Mouse (Mus musculus) forebrain, embryonic 16.5 days (tissue): ENCODE measurements around the gene Notch4. TPM values are rescaled to one million over a fixed set of nuclear protein-coding genes. Genes with fewer than 3 reads are reported as not detected.
A peak's percentile ranks its signal among the peaks of the same experiment; 100 is the strongest.

Source experiments
- ATAC-seq: fragments of 200-750 bp; cut with Nextera tagmentation; 2 replicates; pipeline ENCODE4 v1.8.0; 2017; ENCODE audit warnings: mild to moderate bottlenecking, moderate library complexity
- H3K27ac ChIP-seq: fragments of 300-500 bp; sonication (generic); 2 replicates; pipeline ENCODE4 v1.5.1; 2014; ENCODE audit warnings: low read length, control low read depth
- H3K27me3 ChIP-seq: fragments of 300-500 bp; sonication (generic); replicated peaks from 2 replicates; pipeline ENCODE4 v1.6.1; 2014; ENCODE audit warnings: low read length; ENCODE audit not compliant: control insufficient read depth, insufficient read depth
- H3K36me3 ChIP-seq: fragments of 300-500 bp; sonication (generic); 2 replicates; pipeline ENCODE4 v1.6.1; 2014; ENCODE audit not compliant: control insufficient read depth, insufficient read depth
- H3K4me1 ChIP-seq: fragments of 300-500 bp; sonication (generic); replicated peaks from 2 replicates; pipeline ENCODE4 v1.6.1; 2014; ENCODE audit warnings: low read length; ENCODE audit not compliant: control insufficient read depth, insufficient read depth
- H3K4me2 ChIP-seq: fragments of 300-500 bp; sonication (generic); 2 replicates; pipeline ENCODE4 v1.6.1; 2014; ENCODE audit warnings: mild to moderate bottlenecking, low read length, control low read depth
- H3K4me3 ChIP-seq: fragments of 300-500 bp; sonication (generic); replicated peaks from 2 replicates; pipeline ENCODE4 v1.5.1; 2014; ENCODE audit warnings: mild to moderate bottlenecking, low read length, control low read depth
- H3K9ac ChIP-seq: fragments of 300-500 bp; sonication (generic); replicated peaks from 2 replicates; pipeline ENCODE4 v1.6.1; 2014; ENCODE audit warnings: low read depth, low read length, control low read depth
- H3K9me3 ChIP-seq: fragments of 300-500 bp; sonication (generic); 2 replicates; pipeline ENCODE4 v1.6.1; 2016; ENCODE audit warnings: low read length; ENCODE audit not compliant: control insufficient read depth
- WGBS: fragments of 180-500 bp; shearing (Covaris S2); extraction: QIAGEN DNeasy Blood & Tissue Kit; methylation state at CpG from one replicate; pipeline ENCODE4 v1.1.7; 2014; 5-methylcytosine and 5-hydroxymethylcytosine counted together
- polyA plus RNA-seq: library from polyadenylated mRNA; unstranded; fragments of >200 nt; fragmentation: Nextera tagmentation; extraction: Ambion mirVana; gene quantifications from 2 replicates; pipeline ENCODE4 v1.2.1, GENCODE M21; 2015

Notch4 gene
- polyA plus RNA-seq, 1 experiment from 2014 or later: 5.6 TPM

DNA sequence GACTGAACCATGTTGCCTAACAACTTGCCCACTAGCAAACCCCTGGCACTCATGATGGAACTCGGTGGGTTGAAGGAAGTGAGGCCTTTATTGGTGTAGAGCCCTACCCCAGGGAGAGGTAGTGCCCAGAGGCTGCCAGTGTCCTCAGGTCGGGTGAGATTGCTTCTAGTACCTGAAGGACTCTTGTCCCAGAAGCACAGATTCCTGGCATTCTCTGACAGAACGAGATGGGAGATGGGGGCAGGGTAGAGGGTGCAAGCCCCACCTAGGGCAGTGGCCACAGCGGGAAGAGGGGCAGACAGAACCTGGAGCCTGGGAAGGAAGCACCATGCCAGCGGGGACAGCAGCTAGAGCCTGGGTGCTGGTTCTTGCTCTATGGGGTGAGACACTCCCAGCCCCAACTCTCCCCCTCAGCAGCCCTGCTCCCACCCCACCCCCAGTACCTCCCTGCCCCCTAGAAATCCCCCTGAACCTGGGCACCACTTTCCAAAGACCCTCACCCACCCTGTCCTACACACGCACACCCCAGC lies 33.6 kb downstream of the Notch4 start, which contains the start of gene Ager:
TSS of gene Ager (plus strand) at position 297 of the 530 bp plus-strand sequence.
- no peak for ATAC-seq

DNA sequence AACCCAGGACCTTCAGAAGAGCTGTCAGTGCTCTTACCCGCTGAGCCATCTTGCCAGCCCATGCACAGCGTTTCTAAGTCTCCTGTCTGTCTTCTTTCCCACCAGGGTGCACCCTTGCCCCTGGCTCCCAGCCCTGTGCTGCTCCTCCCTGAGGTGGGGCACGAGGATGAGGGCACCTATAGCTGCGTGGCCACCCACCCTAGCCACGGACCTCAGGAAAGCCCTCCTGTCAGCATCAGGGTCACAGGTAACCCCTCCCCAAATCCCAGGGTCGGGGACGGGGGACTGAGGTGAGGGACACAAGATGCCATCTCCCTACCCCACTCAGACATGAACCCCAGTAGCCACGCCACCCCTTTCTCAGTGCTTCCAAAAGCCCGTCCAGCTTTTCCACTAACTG lies 35.8 kb downstream of the Notch4 start:
- Histone ChIP-seq H3K9ac (no peak overlapping the region), H3K4me1 (peaks cover 16% of the 10 kb centered on the region), H3K36me3 (peaks cover 12% of the 10 kb centered on the region), H3K9me3 (no peaks in the 10 kb centered on the region), H3K4me2 (no peak overlapping the region), H3K27me3 (no peaks in the 10 kb centered on the region), H3K27ac (no peak overlapping the region), H3K4me3 (no peak overlapping the region)
- ATAC-seq: no peak
- 75% methylated on average over 9 of the region's 9 CpGs for WGBS

More for the DNA sequence above, 33.6 kb downstream of the Notch4 start, which contains the start of gene Ager:
- H3K36me3 ChIP-seq: peaks cover 12% of the 10 kb centered on the region
- no peaks in the 10 kb centered on the region for H3K9me3 ChIP-seq
- WGBS: 21% methylated on average over 5 of the region's 6 CpGs
- H3K4me2 ChIP-seq: no peak within 1 kb of the TSS
- H3K4me1 ChIP-seq: peaks cover 29% of the 10 kb centered on the region
- H3K27ac ChIP-seq: no peak within 1 kb of the TSS
- H3K4me3 ChIP-seq: no peak within 1 kb of the TSS
- no peaks in the 10 kb centered on the region for H3K27me3 ChIP-seq
- H3K9ac ChIP-seq: no peak within 1 kb of the TSS

DNA sequence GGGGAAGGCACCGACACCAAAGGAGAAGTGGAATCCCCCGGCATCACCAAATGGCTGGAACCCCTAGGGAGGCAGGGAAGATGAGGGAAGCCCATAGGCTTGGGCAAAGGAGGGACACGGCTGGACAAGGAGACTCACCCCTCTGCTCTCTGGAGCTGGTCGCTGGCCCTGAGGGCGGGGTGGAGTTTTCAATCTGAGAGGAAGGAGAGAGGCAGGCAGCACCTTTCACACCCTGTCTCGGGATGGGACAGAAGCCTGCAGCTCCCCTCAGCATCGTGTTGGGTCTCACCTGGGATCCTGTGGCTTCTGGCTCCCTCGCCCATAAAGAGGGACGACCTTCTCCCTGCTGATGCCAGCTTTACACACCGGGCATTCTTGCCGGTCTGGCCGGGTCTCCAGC lies 37.7 kb downstream of the Notch4 start:
- no peak overlapping the region for H3K9ac ChIP-seq
- no peak overlapping the region for H3K4me3 ChIP-seq

DNA sequence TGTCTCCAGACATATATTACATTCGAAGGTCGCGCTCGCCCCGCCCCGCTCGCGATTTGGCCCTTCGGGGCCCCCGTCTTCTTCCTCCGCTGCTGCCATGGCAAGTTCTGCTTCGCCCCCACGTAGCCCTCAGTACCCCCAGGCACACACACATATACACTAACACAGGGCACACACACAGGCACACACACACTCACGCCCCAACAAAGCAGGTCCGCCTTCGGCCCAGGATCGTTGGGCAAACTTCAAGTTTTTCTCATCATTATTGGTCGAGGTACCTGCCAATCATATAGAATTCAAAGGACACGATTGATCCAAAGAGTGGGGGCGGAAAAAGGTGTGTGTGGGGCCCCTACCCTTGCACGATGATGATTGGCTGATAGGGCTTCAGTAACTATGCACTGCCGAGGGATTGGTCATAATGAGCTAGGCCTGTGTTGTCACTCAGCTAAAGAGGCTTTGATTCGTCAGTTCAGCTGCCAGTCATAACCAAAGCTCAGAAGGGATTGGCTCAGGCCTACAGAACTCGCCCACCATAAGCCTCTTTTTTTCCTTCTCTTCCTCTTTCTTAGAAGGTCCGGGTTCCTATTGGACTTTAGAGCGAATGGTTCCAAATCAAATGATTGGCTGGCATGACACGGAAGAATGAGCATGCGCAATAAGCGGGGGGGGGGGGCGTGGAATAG lies 39.5 kb downstream of the Notch4 start, which contains the start of gene Rnf5:
TSS of gene Rnf5 (minus strand) at position 316 of the 686 bp plus-strand sequence.
- peak; percentile 95 for ATAC-seq
- Histone ChIP-seq H3K4me2 (peak within 1 kb of the TSS; percentile 93), H3K4me3 (peak within 1 kb of the TSS; percentile 94), H3K27me3 (no peaks in the 10 kb centered on the region), H3K9ac (peak within 1 kb of the TSS; percentile 77), H3K4me1 (peaks cover 38% of the 10 kb centered on the region), H3K36me3 (peaks cover 8% of the 10 kb centered on the region), H3K27ac (peak within 1 kb of the TSS; percentile 75), H3K9me3 (no peaks in the 10 kb centered on the region)
- 0% methylated on average over 30 of the region's 30 CpGs for WGBS

More for the DNA sequence above, 37.7 kb downstream of the Notch4 start:
- Histone ChIP-seq H3K9me3 (no peaks in the 10 kb centered on the region), H3K4me2 (no peak overlapping the region), H3K27me3 (no peaks in the 10 kb centered on the region), H3K27ac (no peak overlapping the region), H3K36me3 (peaks cover 8% of the 10 kb centered on the region), H3K4me1 (peaks cover 24% of the 10 kb centered on the region)
- no peak for ATAC-seq
- WGBS: 90% methylated on average over 12 of the region's 12 CpGs

DNA sequence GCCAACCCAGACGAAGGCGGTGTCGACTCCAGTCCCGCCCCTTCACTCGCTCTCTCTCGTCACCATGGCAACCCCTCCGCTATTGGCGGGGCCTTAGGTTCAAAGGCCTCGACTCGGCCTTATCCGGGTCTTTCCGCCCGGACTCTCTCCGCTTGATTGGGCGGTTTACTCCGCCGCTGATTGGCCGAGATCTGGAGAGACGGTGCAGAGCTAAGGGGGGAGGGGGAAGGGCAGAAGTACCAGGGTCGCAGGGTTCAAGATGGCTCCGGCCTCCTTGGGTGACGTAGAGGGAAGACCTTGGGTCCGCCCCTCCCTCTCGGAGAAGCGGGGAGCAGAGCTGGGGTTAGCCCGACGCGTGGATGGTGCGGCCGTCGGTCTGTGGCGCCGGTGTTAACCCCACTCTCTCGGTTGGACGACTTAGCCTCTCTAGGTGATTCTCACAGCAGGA lies 40.0 kb downstream of the Notch4 start, which contains the start of gene Agpat1:
TSS of gene Agpat1 (plus strand) at position 202 of the 448 bp plus-strand sequence.
- Histone ChIP-seq H3K27me3 (no peaks in the 10 kb centered on the region), H3K9ac (peak within 1 kb of the TSS; percentile 96), H3K4me1 (peaks cover 43% of the 10 kb centered on the region), H3K9me3 (no peaks in the 10 kb centered on the region), H3K36me3 (peaks cover 8% of the 10 kb centered on the region), H3K27ac (peak within 1 kb of the TSS; percentile 75), H3K4me3 (peak within 1 kb of the TSS; percentile 94), H3K4me2 (peak within 1 kb of the TSS; percentile 93)
- ATAC-seq: peak; percentile 82
- under 1% methylated on average over 33 of the region's 35 CpGs for WGBS

DNA sequence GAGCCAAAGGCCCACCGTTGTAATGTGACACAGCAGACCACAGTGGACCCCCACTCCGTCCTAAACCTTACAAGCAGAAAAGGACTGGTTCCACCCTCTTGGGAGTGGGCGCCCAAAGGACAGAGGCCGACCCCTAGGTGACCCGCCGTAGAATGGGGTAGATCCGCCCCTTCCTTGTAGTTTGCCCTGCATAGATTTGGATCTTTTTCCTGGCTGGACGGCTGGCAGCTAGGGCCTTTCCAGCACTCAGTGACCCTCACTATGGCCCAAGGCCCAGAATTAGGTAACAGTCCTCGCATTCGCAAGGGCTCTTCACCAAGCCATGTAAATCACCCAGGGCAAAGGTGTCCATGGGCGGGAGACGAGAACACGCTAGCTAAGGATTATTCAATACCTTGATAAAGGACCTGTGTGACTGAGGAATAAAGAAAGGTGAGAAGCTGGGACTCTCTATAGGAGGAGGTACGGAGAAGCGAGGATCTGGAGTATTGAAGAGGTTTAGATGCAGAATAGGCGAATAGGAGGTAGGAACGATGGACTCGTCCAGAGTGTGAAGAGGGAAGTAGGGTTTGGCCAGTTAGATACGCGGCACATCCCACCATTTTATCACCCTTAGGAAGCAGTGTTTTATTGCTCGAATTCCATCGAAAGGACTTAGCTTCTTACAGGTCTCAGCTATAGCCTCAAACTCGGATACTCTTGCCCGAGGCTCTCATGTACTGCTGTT lies 40.6 kb downstream of the Notch4 start:
- ATAC-seq: no peak
- H3K9ac ChIP-seq: peak overlapping the region; percentile 62
- H3K27me3 ChIP-seq: no peaks in the 10 kb centered on the region
- peaks cover 8% of the 10 kb centered on the region for H3K36me3 ChIP-seq
- H3K4me3 ChIP-seq: peak overlapping the region; percentile 94
- no peaks in the 10 kb centered on the region for H3K9me3 ChIP-seq
- H3K4me2 ChIP-seq: peak overlapping the region; percentile 71
- peak overlapping the region; percentile 68 for H3K27ac ChIP-seq
- 16% methylated on average over 24 of the region's 24 CpGs for WGBS
- H3K4me1 ChIP-seq: peaks cover 43% of the 10 kb centered on the region

DNA sequence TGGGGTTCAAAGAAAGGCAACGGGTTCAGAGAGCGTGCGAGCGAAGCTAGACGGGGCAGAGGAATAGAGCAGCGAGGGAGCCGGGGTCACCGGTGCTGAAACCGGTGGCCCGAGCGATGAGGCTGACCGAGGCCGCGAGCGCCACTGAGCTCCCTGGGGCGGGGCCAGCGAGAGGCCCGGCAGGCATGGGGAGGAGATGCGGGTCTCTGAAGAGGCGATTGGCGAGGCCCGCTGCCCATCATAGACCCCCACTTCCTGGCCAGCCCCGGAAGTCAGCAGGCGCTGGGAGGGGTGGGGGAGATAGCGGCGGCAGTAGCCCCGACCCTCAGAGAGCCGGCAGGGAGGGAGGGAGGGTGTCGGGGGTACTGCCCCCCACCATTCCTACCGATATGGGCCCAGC lies 41.5 kb downstream of the Notch4 start:
- peaks cover 6% of the 10 kb centered on the region for H3K36me3 ChIP-seq
- H3K9me3 ChIP-seq: no peaks in the 10 kb centered on the region
- peak overlapping the region; percentile 98 for H3K4me2 ChIP-seq
- peak; percentile 49 for ATAC-seq
- under 1% methylated on average over 25 of the region's 30 CpGs for WGBS
- peak overlapping the region; percentile 96 for H3K9ac ChIP-seq
- peaks cover 43% of the 10 kb centered on the region for H3K4me1 ChIP-seq
- H3K27ac ChIP-seq: peak overlapping the region; percentile 76
- no peaks in the 10 kb centered on the region for H3K27me3 ChIP-seq
- H3K4me3 ChIP-seq: peak overlapping the region; percentile 94

DNA sequence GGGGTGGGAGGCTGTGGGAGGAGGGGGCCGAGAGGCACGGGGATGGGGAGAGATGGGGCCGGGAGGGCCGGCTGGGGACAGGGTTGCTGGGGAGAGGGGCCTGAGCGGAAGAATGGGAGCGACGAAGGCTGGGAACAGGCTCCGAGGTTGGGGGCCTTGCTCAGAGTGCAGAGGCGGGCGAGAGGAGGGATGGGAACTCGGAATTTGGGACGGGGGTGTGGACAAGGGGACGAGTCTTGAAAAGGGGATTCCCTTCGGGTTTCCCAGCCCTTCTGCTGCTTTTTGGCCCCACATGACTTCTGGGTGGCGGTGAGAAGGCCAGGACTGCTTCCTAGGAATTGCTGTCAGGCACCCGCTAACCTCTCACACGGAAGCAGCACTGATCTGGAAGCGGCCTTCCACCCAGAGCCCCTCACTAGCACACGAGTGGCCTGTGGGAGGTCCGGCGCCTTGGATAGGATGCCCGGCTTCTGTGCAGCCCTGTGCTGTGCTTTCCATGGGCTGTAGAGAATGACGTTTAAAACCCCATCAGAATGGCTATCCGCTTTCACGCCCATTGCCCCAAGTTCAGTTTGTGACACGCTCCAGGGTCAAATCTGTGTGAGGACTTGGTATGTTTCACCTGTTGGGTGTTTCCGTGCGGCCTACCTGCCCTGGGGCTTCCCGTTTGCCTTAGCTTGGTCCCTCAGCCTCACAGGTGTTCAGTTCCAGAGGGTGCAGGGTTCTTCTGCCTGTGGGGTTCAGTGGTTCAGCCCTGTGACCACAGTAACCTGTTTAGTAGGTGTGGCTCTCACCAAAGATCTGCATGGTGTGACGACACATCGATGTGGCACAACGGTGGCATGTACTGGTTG lies 42.3 kb downstream of the Notch4 start:
- peak overlapping the region; percentile 96 for H3K9ac ChIP-seq
- no peaks in the 10 kb centered on the region for H3K27me3 ChIP-seq

More for the DNA sequence above, 42.3 kb downstream of the Notch4 start:
- Histone ChIP-seq H3K4me2 (peak overlapping the region; percentile 98), H3K4me3 (peak overlapping the region; percentile 94), H3K4me1 (peaks cover 43% of the 10 kb centered on the region), H3K27ac (peak overlapping the region; percentile 76), H3K36me3 (peaks cover 8% of the 10 kb centered on the region), H3K9me3 (no peaks in the 10 kb centered on the region)
- ATAC-seq: no peak
- 16% methylated on average over 30 of the region's 32 CpGs for WGBS
